Mouse (Mus musculus) urinary bladder, postnatal 14 days (tissue): ENCODE data around the gene 2010111I01Rik.
"Not testable (repeated sequence)": the region's sequence is repeated elsewhere in the genome, so short reads cannot be mapped to it uniquely, and the experiment has no call there.

Source experiments
- DNase-seq: peaks from one replicate; pipeline ENCODE4 v3.0.0; 2021; ENCODE audit warnings: low spot score

2010111I01Rik gene

DNA sequence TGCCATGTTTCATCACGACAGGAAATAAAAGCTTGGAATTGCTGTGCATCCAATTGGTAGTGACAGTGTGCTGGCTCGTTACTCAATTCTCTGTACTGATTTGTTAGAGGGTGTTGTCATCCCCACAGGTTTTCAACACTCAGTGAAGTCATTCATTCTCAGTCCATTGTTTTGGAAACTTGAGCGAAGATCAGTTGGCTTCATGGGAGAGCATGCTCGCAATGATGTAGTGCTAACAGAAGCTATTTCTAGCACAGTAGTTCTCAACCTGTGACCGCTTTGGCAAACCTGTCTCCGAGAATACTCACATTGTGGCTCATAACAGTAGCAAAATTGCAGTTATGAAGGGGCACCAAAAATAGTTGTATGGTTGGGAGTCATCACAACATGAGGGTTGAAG lies 8.7 kb upstream of the 2010111I01Rik start:
- no peak for DNase-seq

DNA sequence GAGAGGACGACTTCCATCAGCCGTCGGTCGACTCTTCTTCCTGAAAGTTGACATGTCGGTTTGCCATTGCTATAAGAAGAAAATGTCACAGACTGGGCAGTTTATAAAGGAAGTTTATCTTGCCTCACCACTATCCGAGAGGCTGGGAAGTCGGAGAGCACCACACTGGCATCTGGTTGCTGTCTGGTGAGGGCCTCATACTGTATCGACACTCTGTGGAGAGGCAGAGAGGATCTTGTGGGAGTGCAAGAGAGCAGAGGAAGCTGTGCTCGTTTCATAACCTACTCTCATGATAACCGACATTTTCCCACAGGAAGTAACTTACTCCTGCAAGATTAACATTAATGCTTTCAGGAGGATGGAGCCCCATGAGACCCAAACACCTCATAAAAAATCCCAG lies 7.9 kb upstream of the 2010111I01Rik start:
- no peak for DNase-seq

DNA sequence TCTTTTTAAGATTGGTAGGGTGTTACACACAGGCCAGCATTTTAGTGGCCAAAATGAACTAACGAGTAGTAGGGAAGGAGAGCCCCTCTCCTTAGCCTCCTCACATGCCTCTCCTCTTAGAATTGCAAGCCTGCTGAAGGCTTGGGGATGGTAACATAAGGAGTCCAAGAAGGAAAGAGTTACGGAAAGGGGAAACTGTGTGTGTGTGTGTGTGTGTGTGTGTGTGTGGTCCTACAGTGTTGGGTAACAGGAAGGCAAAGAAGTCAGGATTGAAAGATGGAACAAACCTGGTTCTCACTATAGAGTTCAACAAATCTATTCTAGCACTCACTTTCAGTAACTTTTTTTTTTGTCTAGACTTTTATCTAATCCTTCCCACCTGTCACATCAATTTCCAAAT lies 1.3 kb upstream of the 2010111I01Rik start:
- DNase-seq: no peak

DNA sequence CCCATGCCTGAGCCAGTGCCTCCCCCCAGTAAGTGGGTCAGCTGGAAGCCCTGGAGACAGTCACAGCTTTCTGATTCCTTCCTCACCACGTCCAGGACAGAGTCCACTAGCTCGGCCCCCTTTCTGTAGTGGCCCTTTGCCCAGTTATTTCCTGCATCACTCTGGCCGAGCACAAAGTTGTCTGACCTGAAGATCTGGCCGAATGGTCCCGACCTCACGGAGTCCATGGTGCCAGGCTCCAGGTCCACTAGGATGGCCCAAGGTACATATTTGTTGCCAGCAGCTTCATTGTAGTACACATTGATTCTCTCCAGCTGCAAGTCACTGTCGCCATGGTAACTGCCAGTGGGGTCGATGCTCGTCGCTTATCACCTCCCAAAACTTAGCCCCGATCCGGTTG lies 3.5 kb downstream of the 2010111I01Rik start:
- no peak for DNase-seq

DNA sequence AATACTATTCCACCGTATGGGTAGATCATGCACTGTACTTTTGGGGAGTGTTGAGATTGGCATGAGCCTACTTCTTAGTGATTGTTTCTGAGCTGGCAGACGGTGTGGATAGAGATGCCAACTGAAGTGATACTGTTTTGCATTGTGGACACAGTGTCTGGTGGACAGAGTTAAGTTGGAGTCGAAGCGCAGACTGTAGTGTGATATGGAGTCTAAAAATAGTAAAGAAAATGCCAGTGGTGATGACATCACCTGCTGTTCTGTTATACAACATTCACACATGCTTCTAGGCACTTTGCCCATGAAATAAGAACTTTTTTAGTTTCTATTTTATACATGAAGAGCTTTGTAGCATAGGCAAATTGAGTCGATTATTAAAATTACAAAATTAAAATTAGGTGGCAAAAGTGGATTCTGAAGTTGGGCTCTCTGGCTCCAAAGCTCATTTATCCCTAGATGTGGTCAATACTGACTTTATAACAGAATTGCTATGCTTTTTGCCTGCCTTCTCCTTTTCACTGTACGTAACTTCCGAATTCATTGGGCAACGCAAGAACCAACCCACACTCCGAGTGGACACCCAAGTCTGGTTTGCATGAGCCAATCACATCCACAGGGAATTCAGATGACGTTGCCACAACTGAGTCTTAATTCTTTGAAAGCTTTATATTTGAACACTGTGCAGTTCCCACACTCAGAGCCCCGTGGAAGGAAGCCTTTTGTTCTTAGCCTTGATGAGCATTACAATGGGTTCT lies 6.0 kb downstream of the 2010111I01Rik start:
- no peak for DNase-seq

DNA sequence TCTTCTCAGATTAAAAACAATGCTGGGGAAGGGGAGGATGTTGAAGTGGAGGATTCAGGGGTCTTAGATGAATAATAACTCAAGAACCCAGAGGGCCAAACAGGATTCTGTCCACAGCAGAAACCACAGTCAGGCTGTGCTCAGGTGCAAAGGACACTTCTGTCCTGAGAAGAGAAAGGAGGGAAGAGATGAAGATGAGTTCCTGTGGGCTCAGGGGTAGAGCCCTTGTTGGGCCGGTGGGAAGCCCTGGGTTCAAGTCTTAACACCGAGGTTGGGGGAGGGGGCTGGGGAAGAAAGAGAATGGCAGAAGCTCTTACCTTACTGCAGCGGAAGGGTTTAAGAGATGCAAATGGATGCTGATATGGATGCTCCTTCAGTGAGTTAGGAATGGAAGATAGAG lies 7.7 kb downstream of the 2010111I01Rik start:
- no peak for DNase-seq

DNA sequence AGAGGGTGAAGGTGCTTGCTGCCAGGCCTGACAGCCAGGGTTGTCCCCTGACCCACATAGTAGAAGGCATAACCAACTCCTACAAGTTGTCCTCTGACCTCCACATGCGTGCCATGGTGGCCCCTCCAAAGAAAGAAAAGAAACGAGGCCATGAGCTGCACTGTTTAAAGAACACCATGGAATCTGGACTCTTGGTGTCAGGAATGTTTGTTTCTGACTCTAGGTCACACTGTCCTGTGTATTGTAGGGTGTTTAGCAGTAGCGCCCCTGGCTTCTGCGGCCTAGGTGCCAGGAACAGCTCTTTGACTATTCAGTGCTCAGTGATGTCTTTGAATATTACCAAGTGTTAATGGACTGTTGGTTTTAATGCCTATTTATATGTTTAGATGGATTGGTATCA lies 8.4 kb downstream of the 2010111I01Rik start:
- no peak for DNase-seq

DNA sequence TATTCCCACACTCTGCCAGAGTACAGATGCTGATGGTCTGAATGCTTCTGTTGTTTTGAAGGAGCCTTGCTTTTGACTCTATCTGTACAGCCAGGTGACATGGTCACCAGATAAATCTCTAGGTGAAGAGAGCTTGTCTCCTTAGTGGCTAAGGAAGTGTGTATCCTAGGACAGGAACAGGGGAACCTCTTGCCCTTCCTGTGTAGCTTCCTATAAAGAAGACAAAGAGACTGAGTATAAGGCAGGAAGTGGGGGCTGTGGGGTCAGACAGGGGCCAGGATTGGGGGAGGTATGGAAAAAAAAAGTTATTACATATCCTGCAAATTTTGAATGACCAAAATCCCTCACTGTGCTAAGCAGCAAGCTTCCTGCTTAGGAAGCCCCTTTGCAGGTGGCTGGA lies 13.4 kb downstream of the 2010111I01Rik start:
- no peak for DNase-seq

DNA sequence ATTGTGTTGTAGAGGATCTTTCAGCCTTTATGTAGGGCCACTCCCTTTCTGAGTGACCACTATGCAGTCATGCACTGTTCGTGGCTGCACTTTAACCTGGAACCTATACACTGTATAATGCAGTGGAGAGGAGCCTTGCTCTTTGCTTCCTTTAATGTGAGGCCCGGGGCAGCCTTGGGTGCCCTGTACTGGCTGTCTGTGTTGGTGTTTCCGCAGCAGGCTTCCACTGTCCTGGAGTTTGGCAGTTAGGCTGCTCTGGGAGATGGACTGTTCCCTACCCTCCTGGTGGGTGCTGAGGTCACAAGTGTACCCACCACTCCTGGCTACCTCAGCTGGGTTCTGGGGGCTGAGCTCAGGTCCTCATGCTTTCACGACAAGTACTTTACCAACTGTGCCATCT lies 14.1 kb downstream of the 2010111I01Rik start:
- DNase-seq: no peak

DNA sequence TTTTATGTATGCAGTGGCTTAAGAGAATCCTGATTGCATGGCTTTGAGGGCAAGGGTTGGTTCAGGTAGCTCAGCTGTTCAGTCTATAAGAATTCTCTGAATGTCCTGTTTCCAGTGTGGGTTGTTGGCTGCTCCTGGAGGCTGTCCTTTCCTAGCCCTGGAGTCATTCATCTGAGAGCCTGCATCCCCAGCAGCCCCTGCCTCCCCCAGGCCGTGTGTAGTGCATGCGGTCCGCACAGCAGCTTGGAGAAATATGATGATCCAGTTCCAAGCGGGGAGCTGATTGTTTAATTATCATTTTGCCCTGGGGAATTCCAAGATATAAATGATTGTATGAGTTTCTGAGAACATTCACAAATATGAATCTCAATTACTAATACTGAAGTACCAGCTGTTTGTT lies 14.5 kb downstream of the 2010111I01Rik start:
- no peak for DNase-seq

DNA sequence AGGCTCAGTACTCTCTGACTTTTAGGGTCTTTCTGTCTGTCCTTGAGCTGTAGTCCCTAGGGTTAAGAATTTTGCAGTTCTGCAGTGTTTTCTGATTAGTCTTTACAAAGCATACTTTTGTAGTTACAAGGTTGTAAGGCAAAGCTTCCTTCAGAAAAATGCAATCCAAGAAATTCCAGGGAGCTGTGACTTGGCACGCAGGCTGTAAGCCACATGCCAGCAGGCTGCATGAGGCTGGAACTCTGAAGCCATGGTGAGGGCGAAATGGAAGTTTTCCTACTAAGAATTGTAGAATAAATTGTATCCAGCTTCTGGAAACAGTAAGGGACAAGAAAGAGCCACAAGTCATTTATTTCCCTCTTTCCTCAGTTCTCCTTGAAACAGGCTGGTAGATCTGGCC lies 15.4 kb downstream of the 2010111I01Rik start:
- DNase-seq: no peak

DNA sequence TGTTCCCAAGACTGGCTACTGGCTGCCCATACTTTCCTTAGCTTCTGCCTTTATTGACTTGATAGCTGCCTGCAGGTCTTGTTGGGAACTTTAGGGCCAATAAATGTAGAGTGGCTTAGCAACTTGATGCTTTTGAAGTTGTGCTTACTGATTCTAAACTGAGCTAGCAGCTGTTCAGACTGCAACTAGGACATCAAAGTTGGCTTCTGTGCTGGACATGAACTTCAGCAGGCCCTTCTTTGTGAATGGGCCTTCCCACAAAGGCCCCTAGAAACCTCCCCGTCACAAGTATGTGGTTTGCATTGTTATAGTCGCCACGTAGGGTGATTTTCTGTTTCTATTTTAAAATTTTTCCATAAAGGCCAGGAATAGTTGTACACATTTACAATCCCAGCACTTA lies 19.8 kb downstream of the 2010111I01Rik start:
- DNase-seq: no peak

DNA sequence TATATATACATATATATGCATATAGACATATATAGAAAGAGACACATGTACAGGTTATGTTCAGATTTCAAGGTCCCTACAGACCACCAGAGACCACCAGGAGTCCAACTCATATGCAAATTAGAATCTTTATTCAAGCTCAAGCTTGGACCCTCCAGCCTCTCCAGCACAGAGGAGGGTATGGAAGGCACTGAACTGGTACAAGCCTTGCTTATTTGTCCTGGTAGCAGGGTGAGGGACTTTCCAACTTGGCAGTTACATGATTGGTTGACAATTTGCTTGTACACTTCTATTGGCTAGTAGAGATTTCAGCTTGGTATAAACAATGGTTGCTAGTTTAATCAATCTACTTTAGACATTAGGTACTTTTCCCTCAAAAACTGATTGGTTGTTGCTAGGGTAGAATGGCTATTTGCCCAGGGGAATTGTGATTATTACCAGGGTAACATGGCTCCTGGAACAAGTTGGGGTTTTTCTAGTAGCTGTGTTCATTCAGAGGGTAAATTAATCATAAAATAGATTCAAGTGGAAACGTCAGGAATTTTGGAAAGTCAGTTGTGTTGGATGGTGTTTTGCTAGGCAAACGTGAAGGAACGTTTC lies 25.3 kb downstream of the 2010111I01Rik start:
- no peak for DNase-seq

DNA sequence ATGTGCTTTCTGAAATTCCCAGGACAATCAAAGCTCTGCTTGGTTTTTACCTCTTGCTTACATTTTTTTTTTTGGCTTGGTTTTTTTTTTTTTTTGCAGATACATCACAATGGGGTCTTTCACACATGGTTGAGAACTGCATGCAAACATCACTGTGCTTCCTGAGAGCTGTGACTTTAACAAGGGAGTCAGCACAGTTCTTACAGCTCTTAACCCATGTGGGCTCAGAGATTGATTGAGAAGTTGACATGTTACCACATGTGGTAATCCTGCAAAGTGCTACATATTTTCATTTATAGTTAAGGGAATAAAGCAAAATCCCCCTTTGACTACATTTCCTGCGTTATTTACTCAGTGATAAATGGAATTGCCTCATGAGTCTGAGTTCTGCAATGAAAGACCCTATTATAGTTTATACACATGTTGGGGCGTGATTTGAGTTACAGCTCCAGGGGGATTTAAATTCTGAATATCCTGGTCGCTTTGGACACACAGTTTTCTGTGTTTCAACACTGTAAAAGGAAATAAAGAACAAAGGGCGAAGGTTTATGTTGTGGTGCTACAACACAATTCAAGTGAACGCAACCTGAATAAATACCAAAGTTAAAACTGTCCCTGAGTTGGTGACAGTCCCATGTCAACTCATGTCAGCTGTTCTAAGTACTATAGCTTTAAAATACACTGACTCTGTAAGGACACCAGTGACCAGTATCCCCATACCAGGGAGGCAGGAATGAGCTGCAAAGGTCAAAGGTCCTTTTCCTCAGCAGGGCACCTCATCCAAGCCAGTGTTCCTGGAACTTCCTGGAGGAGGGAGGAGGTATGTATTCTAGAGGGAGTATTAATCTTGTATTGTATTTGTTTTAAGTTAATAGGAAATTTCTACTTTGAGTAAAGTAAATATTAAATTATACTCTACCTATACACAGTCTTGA lies 29.1 kb downstream of the 2010111I01Rik start:
- no peak for DNase-seq

DNA sequence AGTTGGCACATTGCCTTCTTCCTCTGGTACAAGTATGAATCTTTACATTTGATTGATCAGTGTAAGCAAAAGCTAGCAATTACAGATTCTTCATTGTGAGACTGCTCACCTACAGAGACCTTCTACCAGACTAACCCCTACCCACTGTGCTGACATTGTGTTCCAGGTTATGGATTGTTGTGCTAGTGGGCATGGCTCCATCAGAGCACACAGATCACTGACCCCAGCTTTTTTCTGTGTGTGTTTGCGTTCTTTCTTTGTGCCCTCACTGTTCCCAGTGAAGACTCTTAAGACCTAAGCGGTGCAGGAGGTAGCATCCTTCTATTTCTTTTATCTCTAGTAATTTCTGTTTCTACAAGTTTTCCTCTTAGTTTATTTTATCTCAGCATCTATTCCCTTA lies 32.1 kb downstream of the 2010111I01Rik start:
- no peak for DNase-seq

DNA sequence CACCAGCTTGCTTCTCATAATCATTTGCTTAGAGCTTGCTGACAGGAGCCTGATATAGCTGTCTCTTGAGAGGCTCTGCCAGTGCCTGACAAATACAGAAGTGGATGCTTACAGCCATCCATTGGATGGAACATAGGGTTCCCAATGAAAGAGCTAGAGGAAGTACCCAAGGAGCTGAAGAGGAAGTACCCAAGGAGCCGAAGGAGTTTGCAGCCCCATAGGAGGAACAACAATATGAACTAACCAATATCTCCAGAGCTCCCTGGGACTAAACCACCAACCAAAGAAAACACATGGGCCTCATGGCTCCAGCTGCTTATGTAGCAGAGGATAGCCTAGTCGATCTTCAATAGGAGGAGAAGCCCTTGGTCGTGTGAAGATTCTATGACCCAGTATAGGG lies 42.8 kb downstream of the 2010111I01Rik start:
- DNase-seq: not testable (repeated sequence)

DNA sequence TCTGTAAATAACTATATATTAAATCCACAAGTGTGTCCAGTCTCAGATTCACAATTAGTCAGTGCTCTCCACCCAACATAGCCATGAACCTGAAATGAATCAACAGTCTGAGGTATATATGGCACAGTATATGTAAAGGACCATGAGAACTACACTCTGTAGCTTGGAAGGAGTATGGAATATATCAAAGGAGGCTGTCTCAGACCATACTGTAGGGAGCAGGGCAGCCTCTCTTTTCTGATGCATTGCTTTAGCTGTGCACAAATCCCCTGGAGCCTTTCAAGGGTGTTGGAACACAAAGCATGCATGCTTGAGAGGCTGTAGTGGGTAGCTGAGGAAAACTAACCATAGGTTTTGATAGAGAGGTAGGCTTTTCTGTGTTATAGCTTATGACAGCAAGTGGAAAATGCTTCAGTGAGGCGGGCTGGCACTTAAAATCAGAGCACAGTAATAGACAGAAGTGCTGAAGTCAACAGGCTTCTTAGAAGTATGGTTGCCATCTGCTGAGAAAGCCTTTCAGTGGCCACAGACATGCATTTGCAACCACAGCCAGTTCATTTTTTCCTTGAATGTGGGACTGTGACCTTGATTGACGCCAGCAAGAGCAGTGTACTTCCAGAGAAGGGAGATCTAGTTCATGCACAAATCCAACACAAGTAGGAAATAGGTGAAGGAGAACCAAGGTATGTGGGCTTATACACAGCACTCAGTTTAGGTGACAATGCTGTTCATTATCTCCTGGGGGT lies 45.8 kb downstream of the 2010111I01Rik start:
- no peak for DNase-seq

DNA sequence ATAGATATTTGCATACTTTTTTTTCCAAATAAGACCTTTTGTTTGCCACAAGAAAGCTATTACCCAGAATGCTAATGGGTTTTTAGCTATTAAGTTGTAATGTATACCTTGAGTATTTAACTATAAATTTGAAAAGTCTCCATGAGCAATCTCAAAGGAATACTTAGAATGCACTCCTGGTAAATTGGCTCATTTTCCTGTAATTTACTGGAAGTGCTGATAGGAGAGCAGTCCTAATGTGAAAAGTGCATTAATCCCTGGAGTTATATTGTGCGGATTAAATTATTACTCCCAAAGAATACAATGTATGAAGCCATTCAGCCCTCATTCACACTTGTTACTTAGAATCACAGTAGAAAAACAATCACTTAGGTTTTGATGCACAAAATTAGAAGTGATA lies 49.7 kb downstream of the 2010111I01Rik start:
- no peak for DNase-seq

DNA sequence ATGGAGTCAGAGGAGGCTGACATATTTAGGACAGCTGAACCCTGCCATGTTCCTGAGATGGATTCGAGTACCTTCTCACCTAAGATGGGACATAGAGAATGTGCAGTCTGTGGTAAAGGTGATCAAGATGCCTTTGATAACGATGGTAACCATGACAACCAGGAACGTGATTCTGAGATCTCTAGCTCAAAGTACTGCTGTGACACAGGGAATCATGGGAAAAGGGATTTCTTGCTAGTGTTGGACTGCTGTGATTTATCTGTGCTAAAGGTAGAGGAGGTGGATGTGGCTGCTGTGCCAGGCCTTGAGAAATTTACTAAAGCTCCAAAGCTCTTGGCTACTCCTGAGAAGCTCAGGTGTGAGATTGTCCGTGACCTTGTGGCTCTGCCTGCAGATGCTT lies 50.7 kb downstream of the 2010111I01Rik start:
- no peak for DNase-seq

DNA sequence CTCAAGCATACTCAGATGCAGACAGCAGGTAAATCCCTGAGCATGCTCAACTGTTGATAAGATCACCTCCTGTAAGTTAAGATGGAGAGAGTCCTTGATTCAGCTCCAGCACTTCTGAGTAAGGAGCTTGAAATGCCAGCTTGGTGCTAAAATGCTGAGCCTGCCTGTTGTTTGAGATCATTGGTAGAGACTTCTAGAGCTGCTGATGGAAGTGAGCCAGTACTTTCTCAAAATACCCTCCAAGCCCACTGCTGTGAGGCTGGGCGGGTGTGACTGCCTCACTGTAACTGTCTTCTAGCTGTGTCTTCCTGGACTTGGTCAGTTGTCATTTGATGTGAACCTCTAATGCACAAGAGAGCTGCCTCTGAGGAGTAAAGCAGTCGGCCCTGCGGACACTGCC lies 51.4 kb downstream of the 2010111I01Rik start:
- no peak for DNase-seq

DNA sequence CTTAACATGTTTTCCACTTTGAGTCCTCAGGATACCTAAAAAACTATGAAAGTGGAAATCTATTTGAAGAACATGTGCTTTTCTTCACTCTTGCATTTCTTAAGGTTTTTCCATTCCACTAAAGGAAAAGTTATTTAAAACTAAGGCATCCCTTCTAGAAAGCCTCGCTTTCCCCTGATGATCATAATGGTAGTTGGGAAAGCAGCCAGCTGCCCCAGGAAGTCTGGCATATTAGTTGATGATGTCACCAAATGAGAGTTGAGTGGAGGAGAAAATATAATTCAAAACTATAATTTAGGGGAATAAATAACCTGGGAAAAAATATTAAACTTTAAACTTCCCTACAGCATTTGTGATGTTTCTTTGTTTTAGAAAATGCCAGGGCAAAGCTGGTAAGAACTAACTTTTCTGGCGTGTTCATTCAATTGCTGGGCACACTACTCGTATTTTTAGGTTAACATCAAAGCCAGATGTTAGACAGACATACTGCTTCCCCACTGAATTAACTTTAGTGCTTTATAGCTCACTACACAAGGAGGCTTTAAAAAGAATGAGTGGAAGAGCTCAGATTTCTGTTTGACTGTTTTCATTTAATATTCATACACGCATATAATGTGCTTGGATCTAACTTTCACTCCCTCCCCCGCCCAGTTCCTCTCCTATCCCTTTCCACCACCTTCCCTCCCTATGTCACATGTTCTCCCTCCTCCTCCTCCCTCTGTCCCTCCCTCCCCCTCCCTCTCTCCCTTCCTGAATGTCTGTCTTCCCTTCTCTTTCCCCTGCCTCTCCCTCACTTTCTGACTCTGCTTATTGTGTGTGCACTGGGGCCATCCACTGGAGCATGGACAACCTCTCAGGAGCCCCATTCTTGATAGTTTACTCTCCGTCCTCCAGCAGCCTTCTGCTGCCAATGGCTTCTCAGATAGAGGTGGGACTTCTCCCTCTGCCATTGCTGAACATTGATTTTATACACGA lies 58.8 kb downstream of the 2010111I01Rik start:
- DNase-seq: no peak
